ENCODE assay signal across 2 mouse cellular contexts in the genomic region with DNA sequence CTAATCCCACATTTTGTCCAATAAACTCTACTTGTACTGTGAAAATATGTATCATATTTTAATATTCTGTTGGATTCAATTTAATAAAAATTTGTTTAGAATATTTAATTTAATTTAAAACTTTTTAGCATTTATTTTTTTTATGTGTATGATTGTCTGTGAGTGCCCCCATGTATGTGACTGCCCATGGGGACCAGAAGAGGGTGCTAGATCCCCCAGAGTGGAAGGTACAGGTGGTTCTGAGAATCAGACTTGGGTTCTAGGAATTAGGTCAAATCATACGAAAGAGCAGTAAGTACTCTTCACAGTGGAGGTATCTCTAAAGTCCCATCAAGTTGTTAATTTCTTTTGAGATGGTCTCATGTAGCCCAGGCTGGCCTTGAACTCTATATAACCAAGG.
TF ChIP-seq lines count a peak whose summit lies in the region.

No protein-coding gene starts in this region.

TF ChIP-seq in CH12.LX, 34 proteins besides CTCF, POLR2A, EP300 and RAD21:
- TF ChIP-seq SIN3A (IDR thresholded peaks at IDR 0.05; ENCODE audit: low read length), result no peak
- TF ChIP-seq TCF12 (IDR thresholded peaks at IDR 0.05; ENCODE audit: low read depth, low read length), result no peak
- no peak for TF ChIP-seq HCFC1 (IDR thresholded peaks at IDR 0.05; ENCODE audit: low read depth, low read length)
- no peak for TF ChIP-seq USF1 (IDR thresholded peaks at IDR 0.05; ENCODE audit: low read depth, low read length)
- TF ChIP-seq USF2 (conservative IDR thresholded peaks at IDR 0.05; ENCODE audit: low read depth, low read length), result no peak
- no peak for TF ChIP-seq POLR2AphosphoS2 (IDR thresholded peaks at IDR 0.05; ENCODE audit: low read depth, low read length)
- no peak for TF ChIP-seq ELF1 (IDR thresholded peaks at IDR 0.05; ENCODE audit: low read depth, low read length)
- TF ChIP-seq ZKSCAN1 (IDR thresholded peaks at IDR 0.05; ENCODE audit: borderline replicate concordance, low read depth, low read length), result no peak
- no peak for TF ChIP-seq MAX (IDR thresholded peaks at IDR 0.05; ENCODE audit: low read length)
- TF ChIP-seq PAX5 (IDR thresholded peaks at IDR 0.05; ENCODE audit: low read length), result no peak
- no peak for TF ChIP-seq BHLHE40 (IDR thresholded peaks at IDR 0.05; ENCODE audit: low read depth, low read length)

TF ChIP-seq in MEL, 35 proteins besides CTCF, POLR2A, EP300 and RAD21:
- TF ChIP-seq MYB (IDR thresholded peaks at IDR 0.05; ENCODE audit: low read depth, low read length) (no peak), BHLHE40 (IDR thresholded peaks at IDR 0.05; ENCODE audit: borderline replicate concordance, low read depth, low read length) (no peak), SMC3 (IDR thresholded peaks at IDR 0.05; ENCODE audit: low read depth, low read length) (peak; percentile 57), UBTF (IDR thresholded peaks at IDR 0.05; ENCODE audit: borderline replicate concordance, insufficient read depth, low read depth, low read length) (no peak), POLR2AphosphoS5 (IDR thresholded peaks at IDR 0.05; ENCODE audit: borderline replicate concordance, low read depth, low read length) (no peak), ZC3H11A (IDR thresholded peaks at IDR 0.05; ENCODE audit: low read depth, low read length) (peak; percentile 37), NRF1 (IDR thresholded peaks at IDR 0.05; ENCODE audit: insufficient read depth, low read depth, low read length, poor library complexity, severe bottlenecking) (no peak)
TF ChIP-seq in MEL: peak in this region for 2.
